Mouse (Mus musculus): ENCODE results near the gene Sptbn2.

- TF ChIP-seq POLR2A (IDR thresholded peaks at IDR 0.05; ENCODE audit: borderline replicate concordance, insufficient read depth, low read length) (no peak), CTCF (IDR thresholded peaks at IDR 0.05; ENCODE audit: borderline replicate concordance, insufficient read depth, low read depth, low read length) (no peak)
Measured at GRCm38 (mm10) chr19:4697121-4697520, 13.8 kb upstream of the Sptbn2 start.

Measured in cerebellum, adult 2 months (tissue).